Mouse (Mus musculus) left cerebral cortex, adult 11 months (tissue): Measurements from ENCODE around the gene Ttll3.
A peak's percentile ranks its signal among the peaks of the same experiment; 100 is the strongest.

Experiments used
- DNase-seq: peaks from one replicate; pipeline ENCODE4 v3.0.0; 2022; ENCODE audit warnings: low spot score

The Ttll3 gene

GRCm38 (mm10) chr6:113388960-113389359 lies at the start of gene Ttll3:
Gene Ttll3, plus strand, starts transcription at chr6:113389260.
- no peak for DNase-seq

GRCm38 (mm10) chr6:113341574-113341973 lies 47.5 kb upstream of the Ttll3 start:
- DNase-seq = no peak

- no peak for DNase-seq
Observed at GRCm38 (mm10) chr6:113342297-113342696, 46.8 kb upstream of the Ttll3 start.

- DNase-seq = no peak
Observed at GRCm38 (mm10) chr6:113343177-113344092, 45.6 kb upstream of the Ttll3 start, which contains the start of gene Camk1. Gene Camk1, minus strand, starts transcription at chr6:113343984.

GRCm38 (mm10) chr6:113344321-113344720 lies 44.7 kb upstream of the Ttll3 start:
- DNase-seq = no peak

GRCm38 (mm10) chr6:113346897-113347296 lies 42.2 kb upstream of the Ttll3 start:
- DNase-seq = no peak

GRCm38 (mm10) chr6:113350538-113350937 lies 38.5 kb upstream of the Ttll3 start:
- no peak for DNase-seq

- no peak for DNase-seq
Observed at GRCm38 (mm10) chr6:113351161-113351560, 37.9 kb upstream of the Ttll3 start.

- DNase-seq = no peak
Observed at GRCm38 (mm10) chr6:113351653-113352052, 37.4 kb upstream of the Ttll3 start.

GRCm38 (mm10) chr6:113352820-113353219 lies 36.2 kb upstream of the Ttll3 start:
- no peak for DNase-seq

- DNase-seq = no peak
Observed at GRCm38 (mm10) chr6:113353696-113354095, 35.4 kb upstream of the Ttll3 start.

- DNase-seq = no peak
Observed at GRCm38 (mm10) chr6:113361476-113361875, 27.6 kb upstream of the Ttll3 start.

GRCm38 (mm10) chr6:113362241-113362640 lies 26.8 kb upstream of the Ttll3 start:
- DNase-seq = no peak

GRCm38 (mm10) chr6:113364518-113365135 lies 24.4 kb upstream of the Ttll3 start:
- no peak for DNase-seq

GRCm38 (mm10) chr6:113366639-113367038 lies 22.4 kb upstream of the Ttll3 start:
- no peak for DNase-seq

- no peak for DNase-seq
Observed at GRCm38 (mm10) chr6:113367574-113367973, 21.5 kb upstream of the Ttll3 start.

GRCm38 (mm10) chr6:113368124-113368523 lies 20.9 kb upstream of the Ttll3 start:
- DNase-seq = no peak

- DNase-seq = no peak
Observed at GRCm38 (mm10) chr6:113368577-113368976, 20.5 kb upstream of the Ttll3 start.

GRCm38 (mm10) chr6:113370194-113370929 lies 18.7 kb upstream of the Ttll3 start:
- DNase-seq = no peak

- no peak for DNase-seq
Observed at GRCm38 (mm10) chr6:113373491-113373890, 15.6 kb upstream of the Ttll3 start.

- DNase-seq = no peak
Observed at GRCm38 (mm10) chr6:113377172-113377495, 11.9 kb upstream of the Ttll3 start.

- peak; percentile 85 for DNase-seq
Observed at GRCm38 (mm10) chr6:113377496-113378385, 11.3 kb upstream of the Ttll3 start, which contains the start of the genes Tada3 and Arpc4. Gene Tada3, minus strand, starts transcription at chr6:113377883. Gene Arpc4, plus strand, starts transcription at chr6:113378115.
